8 mouse cellular contexts compared by ENCODE assay signal in the genomic region with DNA sequence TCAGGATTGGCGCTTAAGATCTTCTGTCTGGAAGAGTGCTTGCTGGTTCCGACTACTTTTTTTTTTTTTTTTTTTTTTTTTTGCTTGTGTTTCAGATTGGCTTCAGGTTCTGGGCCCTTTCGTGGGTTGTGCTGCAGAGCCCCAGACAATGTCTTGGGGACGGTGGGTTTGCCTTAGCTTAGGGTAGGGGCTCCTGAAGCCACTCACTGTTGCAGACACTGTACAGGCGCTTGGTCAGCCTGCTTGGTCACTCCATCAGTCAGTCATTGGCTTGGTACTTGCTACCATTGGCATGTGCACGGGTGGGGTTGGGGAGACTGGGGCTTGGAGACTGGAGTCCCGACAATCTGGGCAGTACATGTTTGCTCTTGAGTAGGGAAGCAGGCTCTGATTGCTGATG.
DNase-seq lines count a peak whose midpoint lies in the region; ATAC-seq lines count a peak whose summit lies in the region.

No protein-coding gene starts in this region.

- H3K4me1 ChIP-seq in kidney, embryonic 15.5 days, result peaks cover 24% of the 10 kb centered on the region
- H3K4me1 ChIP-seq in embryonic facial prominence, embryonic 15.5 days, result peaks cover 20% of the 10 kb centered on the region
- H3K4me1 ChIP-seq in intestine, embryonic 14.5 days (replicated peaks; ENCODE audit: control insufficient read depth, insufficient read depth, low read length), result peaks cover 4% of the 10 kb centered on the region
- peaks cover 7% of the 10 kb centered on the region; the same call in 1 of the 2 replicates for H3K4me1 ChIP-seq in midbrain, embryonic 16.5 days (ENCODE audit: control insufficient read depth, insufficient read depth, low read length)

- H3K4me2 ChIP-seq in kidney, embryonic 15.5 days, result peak overlapping the region; percentile 75
- peak overlapping the region; percentile 71 for H3K4me2 ChIP-seq in embryonic facial prominence, embryonic 15.5 days (replicated peaks)
- H3K4me2 ChIP-seq in intestine, embryonic 14.5 days (ENCODE audit: low read length), result peak overlapping the region; percentile 71
- peak overlapping the region; percentile 88 for H3K4me2 ChIP-seq in midbrain, embryonic 16.5 days (ENCODE audit: low read length)

- no peak for DNase-seq in kidney, adult 9 months
- peak; percentile 57 for DNase-seq in intestine, embryonic 14.5 days (ENCODE audit: low spot score)
- no peak for DNase-seq in yolk sac, embryonic 10.5 days (ENCODE audit: low spot score)

- H3K27me3 ChIP-seq in kidney, embryonic 15.5 days, result no peaks in the 10 kb centered on the region
- peaks cover 3% of the 10 kb centered on the region; the same call in 1 of the 2 replicates for H3K27me3 ChIP-seq in embryonic facial prominence, embryonic 15.5 days
- 0 out of 2 replicates have a peak, but pooled peaks cover 3% of the 10 kb centered on the region for H3K27me3 ChIP-seq in intestine, embryonic 14.5 days (replicated peaks; ENCODE audit: control insufficient read depth, insufficient read depth, low read length)
- H3K27me3 ChIP-seq in midbrain, embryonic 16.5 days (ENCODE audit: control insufficient read depth, insufficient read depth, low read depth, low read length), result no peaks in the 10 kb centered on the region

- no peaks in the 10 kb centered on the region for H3K9me3 ChIP-seq in kidney, embryonic 15.5 days (replicated peaks)
- H3K9me3 ChIP-seq in embryonic facial prominence, embryonic 15.5 days (replicated peaks), result no peaks in the 10 kb centered on the region
- no peaks in the 10 kb centered on the region for H3K9me3 ChIP-seq in intestine, embryonic 14.5 days (ENCODE audit: control insufficient read depth, low read length)
- H3K9me3 ChIP-seq in midbrain, embryonic 16.5 days (replicated peaks; ENCODE audit: control insufficient read depth, low read length, poor library complexity, severe bottlenecking), result no peaks in the 10 kb centered on the region

- WGBS in kidney, embryonic 15.5 days, result 15% methylated on average over 7 of the region's 7 CpGs
- WGBS in embryonic facial prominence, embryonic 15.5 days, result 13% methylated on average over 7 of the region's 7 CpGs
- 8% methylated on average over 7 of the region's 7 CpGs for WGBS in intestine, embryonic 14.5 days
- WGBS in midbrain, embryonic 16.5 days, result 7% methylated on average over 7 of the region's 7 CpGs

- no peak overlapping the region for H3K9ac ChIP-seq in kidney, embryonic 15.5 days
- H3K9ac ChIP-seq in embryonic facial prominence, embryonic 15.5 days, result no peak overlapping the region
- no peak overlapping the region for H3K9ac ChIP-seq in intestine, embryonic 14.5 days (ENCODE audit: low read length)
- peak overlapping the region; percentile 49; the same call in 1 of the 2 replicates for H3K9ac ChIP-seq in midbrain, embryonic 16.5 days (ENCODE audit: low read depth, low read length)

- H3K27ac ChIP-seq in kidney, embryonic 15.5 days, result peak overlapping the region; percentile 85
- peak overlapping the region; percentile 86 for H3K27ac ChIP-seq in embryonic facial prominence, embryonic 15.5 days (replicated peaks)
- no peak overlapping the region for H3K27ac ChIP-seq in intestine, embryonic 14.5 days (ENCODE audit: low read depth)
- H3K27ac ChIP-seq in midbrain, embryonic 16.5 days (ENCODE audit: low read length), result no peak overlapping the region

- peak; percentile 9; the same call in 1 of the 2 replicates for ATAC-seq in kidney, embryonic 15.5 days (replicated peaks; ENCODE audit: low FRiP score)
- ATAC-seq in embryonic facial prominence, embryonic 15.5 days (ENCODE audit: insufficient number of reproducible peaks, low FRiP score, low TSS enrichment, low read depth), result no peak; the same call in 1 of the 2 replicates
- 0 out of 2 replicates have a peak, but pooled peaks have one; percentile 34 for ATAC-seq in intestine, embryonic 14.5 days (replicated peaks; ENCODE audit: low FRiP score, low TSS enrichment, low read depth)
- ATAC-seq in midbrain, embryonic 16.5 days, result peak; percentile 46
- ATAC-seq in erythroid progenitor cell, adult 5-6 weeks (replicated peaks; ENCODE audit: low FRiP score, poor library complexity, severe bottlenecking), result no peak
- ATAC-seq in megakaryocyte-erythroid progenitor cell, adult 5-6 weeks (replicated peaks; ENCODE audit: low FRiP score, low TSS enrichment, poor library complexity, severe bottlenecking), result no peak

- H3K36me3 ChIP-seq in kidney, embryonic 15.5 days, result no peaks in the 10 kb centered on the region
- no peaks in the 10 kb centered on the region for H3K36me3 ChIP-seq in embryonic facial prominence, embryonic 15.5 days
- no peaks in the 10 kb centered on the region for H3K36me3 ChIP-seq in intestine, embryonic 14.5 days (ENCODE audit: control insufficient read depth, insufficient read depth, low read length)
- no peaks in the 10 kb centered on the region for H3K36me3 ChIP-seq in midbrain, embryonic 16.5 days (ENCODE audit: control insufficient read depth, insufficient read depth, low read length)

- peak overlapping the region; percentile 36 for H3K4me3 ChIP-seq in kidney, embryonic 15.5 days (replicated peaks)
- peak overlapping the region; percentile 32 for H3K4me3 ChIP-seq in embryonic facial prominence, embryonic 15.5 days (replicated peaks)
- peak overlapping the region; percentile 28 for H3K4me3 ChIP-seq in intestine, embryonic 14.5 days (ENCODE audit: low read depth, low read length)
- peak overlapping the region; percentile 41 for H3K4me3 ChIP-seq in midbrain, embryonic 16.5 days (ENCODE audit: low read depth, low read length)

Comparison
In these comparisons a context has a peak if more than half of its experiments do, and no peak if none do; other contexts are left out.
1. ATAC-seq: peak in kidney, embryonic 15.5 days (single experiment), intestine, embryonic 14.5 days (single experiment) and midbrain, embryonic 16.5 days (single experiment); none in embryonic facial prominence, embryonic 15.5 days (single experiment), erythroid progenitor cell, adult 5-6 weeks (single experiment) and megakaryocyte-erythroid progenitor cell, adult 5-6 weeks (single experiment).
2. H3K27ac ChIP-seq: peak in kidney, embryonic 15.5 days (single experiment) and embryonic facial prominence, embryonic 15.5 days (single experiment); none in intestine, embryonic 14.5 days (single experiment) and midbrain, embryonic 16.5 days (single experiment).
3. Peak in every context shown above with its lines, with median percentiles within 50 percentile points of each other: H3K4me2 ChIP-seq and H3K4me3 ChIP-seq.